Mouse (Mus musculus): ENCODE results near the gene Mme.

Mme gene

DNA sequence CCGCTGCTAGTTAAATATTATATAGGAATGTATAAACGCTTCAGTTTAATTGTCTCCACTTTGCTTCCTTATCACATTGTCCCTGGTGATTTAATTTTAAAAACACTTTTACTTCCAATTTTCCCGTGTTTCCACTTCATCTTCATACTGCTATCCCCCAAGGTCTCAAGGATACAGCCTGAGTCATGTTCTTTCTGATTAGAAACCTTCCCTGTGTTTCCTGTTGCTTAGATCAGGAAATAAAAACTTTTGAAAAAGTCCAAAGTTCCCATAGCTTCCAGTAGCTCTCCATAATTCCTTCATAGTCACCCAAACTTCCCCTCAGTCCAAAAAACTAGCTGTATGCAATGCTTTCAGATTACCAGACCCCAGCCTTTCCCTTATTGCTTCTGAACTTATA lies 109.4 kb downstream of the Mme start:
- no peak for DNase-seq (ENCODE audit: low read depth, low spot score)

DNA sequence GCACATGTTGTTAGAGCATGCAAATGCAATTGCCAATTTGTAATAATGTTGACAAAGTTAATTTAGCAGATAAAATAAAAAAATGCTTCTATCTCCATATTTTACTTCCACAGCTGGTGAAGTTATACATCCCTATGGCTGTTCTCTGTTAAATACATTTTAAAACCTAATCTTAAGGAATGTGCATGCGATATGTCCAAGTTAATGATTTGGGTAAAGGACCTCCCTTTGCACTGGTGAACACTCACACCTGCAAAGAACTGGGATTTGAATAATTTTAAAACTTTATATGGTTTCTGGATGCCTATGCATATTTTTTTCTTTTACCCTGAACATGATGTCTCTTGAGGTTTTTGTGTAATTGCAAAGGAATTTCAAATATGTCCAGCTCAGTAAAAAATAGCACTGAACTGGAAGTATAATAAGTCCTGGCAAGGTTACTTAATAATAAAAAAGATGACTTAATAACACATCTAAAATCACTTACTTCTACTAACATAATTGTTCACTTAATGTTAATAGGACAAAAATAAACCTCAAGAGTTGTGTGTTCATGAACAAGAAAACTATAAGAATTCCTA lies 110.4 kb downstream of the Mme start:
- no peak for DNase-seq (ENCODE audit: low read depth, low spot score)

DNA sequence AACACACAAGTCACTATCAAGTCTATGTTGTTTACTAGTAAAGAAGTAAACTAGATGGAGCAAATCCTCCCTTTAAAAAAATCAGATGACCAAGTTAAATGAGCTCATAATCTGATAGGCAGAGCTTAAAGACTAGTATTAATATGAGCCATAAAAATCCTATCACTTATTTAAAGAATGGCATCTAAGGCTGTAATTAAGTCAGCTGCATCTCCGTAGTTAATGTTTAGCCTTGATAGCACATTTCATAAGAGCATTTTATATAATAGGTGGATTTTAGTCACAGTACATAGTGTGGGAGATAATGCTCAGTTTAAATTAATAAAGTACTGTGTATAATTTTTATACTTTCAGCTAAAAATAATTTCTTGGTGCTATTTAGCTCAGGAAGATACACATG lies 118.2 kb downstream of the Mme start:
- no peak for DNase-seq (ENCODE audit: low read depth, low spot score)

DNA sequence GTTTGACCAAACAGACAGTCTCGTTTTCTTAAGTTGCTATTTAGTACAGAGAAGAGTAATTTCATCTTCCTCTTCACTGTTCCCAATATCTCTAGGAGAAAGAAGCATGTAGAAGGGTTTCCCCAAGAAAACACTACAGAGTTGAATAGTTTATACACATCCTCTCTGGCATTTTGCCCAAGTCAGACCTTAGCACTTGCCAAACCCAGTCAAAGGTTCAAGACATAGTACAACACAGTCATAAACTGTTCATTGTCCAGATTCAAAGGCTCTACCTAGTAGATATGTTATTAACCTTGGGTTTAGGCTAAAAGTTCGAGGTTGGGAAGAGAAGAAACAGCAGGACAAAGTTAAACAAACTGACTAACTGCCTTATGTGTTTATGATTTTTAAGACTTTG lies 143.7 kb downstream of the Mme start:
- DNase-seq (ENCODE audit: low read depth, low spot score) = no peak

DNA sequence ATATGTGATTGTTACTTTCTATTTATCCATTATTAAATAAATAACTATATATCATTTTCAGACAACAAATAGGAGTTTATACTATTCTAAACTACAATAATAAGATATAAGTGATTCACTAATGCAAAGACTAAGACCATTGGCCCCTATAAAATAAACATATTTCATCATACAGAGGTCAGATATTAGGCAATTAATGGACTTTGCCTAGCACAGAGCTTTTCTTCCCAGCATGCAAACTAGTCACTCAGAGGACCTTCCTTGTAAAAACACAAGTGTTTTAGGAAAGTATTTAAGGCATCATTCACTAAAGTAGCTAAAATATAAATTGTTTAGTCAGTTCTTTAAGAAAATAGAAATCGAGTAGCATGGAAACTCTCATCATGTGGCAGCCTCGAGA lies 149.4 kb downstream of the Mme start:
- DNase-seq (ENCODE audit: low read depth, low spot score) = no peak

DNA sequence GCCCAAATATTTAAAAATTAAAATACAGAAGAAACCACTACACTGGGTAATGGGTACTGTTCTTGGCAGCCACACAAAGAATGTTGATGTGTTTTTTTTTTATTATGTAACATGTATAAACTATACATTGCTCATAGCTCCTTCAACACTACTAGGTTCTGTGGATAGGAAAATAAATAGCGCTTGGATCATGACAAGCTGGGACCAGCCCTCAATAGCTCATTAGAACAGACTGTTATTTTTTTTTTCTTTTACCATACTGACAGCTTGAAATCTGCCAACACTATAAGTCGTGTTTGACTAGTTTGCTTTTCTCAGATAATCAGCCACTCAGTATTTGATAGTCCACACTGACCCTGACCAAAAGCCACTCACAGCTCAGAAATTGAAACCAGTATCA lies 150.0 kb downstream of the Mme start:
- DNase-seq (ENCODE audit: low read depth, low spot score) = no peak

DNA sequence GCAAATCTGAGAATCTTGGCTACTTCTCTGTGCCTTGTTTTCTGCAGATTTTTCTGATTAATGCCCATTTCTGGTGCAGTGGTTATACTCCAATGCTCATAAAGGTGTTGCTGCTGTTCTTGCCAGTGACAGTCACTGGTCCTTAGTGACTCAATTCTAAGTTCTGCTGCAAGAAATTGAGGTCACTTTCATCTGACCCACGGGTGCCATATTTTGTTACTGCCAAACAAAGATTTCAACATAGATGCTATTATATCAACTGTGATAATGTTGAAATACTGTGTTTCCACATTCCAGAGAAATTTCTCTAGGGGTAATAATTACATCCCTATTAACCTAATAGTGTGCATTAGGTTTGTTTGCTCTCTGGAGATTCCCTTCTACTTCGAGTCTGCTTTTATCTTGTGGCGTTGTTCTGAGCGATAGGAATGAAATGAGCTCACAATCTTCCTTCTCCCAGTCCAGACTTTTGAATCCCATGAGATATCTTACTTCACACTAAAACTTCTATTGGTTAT lies 153.1 kb downstream of the Mme start:
- no peak for DNase-seq (ENCODE audit: low read depth, low spot score)

DNA sequence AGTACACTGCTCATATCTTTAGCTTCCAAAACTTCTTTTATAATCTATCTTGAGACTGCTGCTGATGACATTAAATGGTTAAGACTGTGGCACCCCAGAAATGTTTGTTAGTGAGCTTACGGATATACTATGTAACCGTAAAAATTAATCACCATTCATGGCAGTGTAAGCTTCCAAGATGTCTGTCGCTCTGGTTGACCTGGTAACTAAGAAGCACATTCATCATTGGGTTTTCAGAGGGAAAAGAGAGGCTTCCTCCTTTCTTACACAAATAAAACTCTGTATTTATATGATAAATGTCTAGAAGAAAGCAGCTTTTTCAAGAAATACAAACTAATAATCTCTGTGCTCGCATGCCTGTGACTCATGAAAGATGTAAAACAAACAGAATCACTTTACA lies 156.8 kb downstream of the Mme start:
- no peak for DNase-seq (ENCODE audit: low read depth, low spot score)

DNA sequence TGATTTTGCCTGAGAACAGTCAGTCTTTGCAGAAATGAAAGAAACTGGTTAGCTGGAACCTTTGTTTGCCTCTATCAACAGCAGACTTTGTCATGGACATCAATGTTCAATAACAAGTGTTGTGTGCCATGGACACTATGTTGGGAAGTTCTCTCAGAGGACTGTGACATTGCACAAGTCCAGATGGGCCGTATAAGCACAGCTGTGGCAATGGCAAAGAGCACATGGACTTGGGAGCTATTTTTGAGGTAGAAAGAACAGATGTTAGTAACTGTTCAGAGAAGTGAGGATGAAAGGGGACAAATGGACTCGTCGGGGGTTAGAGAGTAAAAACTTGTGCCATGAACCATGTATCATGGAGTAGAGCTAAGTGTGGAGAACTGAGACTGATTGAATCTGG lies 165.1 kb downstream of the Mme start:
- DNase-seq (ENCODE audit: low read depth, low spot score) = no peak

DNA sequence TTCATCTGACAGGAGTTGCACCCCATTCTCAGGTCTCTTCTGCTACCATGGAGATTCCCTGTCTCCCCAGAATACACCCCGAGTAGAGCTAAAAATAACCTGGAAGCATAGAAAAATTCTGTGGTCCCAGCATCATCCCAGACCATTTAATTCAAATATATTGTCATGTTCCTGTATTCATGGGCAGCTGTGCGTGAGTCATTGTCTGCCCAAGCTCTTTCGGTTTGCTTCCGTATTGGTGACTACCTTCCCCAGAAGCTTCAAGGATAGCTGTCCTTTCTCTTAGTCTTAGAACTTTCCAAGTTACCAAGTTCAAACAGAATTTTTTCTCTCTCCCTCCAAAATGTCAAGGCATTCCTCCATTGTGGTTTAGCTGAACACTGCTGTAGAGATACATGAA lies 169.7 kb downstream of the Mme start:
- DNase-seq (ENCODE audit: low read depth, low spot score) = no peak

DNA sequence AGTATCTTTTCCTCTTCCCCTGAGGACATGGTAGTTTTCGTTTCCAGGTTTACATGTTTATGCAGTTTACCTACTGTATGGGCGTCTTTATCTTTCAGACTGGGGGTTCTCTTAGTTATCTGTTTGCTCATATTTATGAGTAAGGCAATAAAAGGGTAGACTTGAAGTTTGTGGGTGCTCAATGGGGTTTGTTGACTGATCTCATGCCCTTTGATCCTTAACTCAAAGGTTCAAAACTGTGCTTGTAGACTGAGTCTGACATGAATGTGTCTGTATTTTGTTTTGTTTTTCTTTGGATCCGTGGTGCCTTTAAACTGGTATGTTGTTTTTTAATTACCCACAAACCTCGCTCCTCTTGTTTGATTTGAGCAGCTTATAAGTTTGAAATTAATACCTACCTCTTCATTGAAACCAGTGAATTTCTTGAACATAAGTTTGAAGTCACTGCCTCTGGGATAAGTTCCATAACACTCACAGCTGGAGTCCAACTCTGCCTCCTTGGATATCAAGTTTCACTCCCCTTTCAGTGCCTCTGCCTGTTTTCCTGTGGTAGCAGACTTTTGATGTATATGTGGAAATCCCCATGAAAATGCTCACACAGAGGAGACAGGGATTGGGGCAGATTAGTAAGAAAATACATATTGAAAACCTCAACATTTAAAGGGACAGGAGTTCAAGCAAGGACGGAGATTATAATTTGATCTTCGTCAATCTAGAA lies 171.0 kb downstream of the Mme start:
- DNase-seq (ENCODE audit: low read depth, low spot score) = no peak

DNA sequence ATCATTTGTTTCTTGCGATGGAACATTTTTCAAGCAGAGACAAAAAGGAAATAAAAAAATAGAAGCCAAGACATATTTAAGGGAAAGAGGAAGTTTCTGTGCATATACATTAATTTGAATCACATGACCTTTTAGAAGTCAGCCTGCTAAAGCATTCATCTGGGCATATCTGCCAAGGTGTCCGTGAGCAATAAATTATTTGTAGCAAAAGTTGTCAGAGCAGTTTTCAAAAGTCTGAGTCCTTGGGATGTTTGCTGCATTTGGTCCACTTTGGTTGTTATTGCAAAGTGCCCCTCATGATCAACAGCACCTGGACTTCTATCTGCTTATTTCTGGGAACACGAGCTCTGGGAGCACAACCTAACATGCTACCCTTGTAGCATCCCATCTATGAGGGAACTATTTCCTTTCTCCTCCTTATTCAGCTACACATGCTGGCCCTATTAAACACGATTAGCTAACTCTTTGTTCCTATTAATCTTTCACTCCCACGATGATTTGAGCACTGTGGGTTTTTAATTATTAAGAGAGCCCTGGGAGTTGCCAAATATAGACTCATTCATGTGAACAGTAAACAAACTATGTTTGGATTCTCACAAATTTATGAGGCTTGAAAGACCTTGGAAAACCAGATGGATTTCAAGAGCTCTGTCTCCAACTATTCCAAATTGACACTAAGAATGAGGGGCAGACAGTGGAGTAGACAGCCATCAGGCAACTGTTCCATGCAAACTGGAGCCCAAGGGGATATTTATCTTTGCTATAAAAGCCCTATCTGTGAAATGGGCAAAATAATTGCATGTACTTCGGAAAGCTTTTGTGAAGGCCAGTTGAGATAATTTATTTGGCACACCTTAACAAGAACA lies 171.9 kb downstream of the Mme start:
- DNase-seq (ENCODE audit: low read depth, low spot score) = no peak

DNA sequence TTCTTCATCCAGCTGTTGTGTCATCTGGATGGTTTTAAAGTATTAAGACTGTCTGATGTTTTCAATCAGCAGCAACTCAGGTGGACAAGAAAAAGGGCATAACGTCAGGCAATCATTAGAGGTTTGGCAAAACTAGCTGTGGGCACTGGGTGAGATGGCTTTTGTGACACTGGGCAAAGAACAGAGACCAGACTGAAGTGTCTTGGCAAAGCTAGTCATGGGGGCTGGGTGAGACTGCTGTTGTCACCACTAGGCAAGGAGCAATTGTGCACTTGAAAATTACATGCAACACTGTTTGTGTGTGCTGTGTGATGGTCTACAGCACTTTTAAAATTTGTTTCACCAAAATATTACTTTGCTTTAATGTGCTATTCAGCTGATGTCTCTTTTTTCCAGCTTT lies 175.9 kb downstream of the Mme start:
- no peak for DNase-seq (ENCODE audit: low read depth, low spot score)

DNA sequence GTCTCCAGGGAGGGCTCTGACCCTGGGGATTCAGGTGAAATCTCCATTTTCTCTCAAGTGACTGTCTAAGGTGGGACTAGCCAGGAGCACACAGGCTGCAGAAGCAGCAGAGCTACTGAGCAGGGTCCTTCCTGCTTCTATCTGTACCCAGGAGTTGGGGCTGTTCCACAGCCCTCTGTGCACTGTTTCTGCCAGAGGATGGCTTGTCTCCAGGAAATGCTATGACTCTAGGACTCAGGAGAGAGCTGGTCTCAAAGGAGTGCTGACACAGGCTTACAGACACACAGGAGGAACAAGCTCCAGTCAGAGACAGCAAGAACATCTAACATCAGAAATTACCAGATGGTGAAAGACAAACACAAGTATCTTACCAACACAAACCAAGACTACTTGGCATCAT lies 176.4 kb downstream of the Mme start:
- no peak for DNase-seq (ENCODE audit: low read depth, low spot score)

DNA sequence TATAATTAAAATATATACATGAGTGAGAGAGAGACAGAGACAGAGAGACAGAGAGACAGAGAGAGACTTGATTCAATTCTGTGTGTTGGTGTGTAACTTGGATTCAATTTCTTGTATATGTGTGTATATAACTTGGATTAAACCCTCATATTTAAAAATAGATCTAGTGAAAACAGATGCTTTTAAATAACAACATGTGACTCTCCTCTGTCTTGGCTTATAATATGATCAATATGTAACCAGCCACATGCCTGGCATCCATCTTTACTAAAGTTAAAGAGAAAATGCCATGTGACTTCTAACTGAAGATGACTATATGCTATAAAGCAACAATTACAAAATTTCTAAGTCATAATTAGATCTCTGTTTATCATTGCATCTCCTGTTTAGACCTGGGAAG lies 182.2 kb downstream of the Mme start:
- no peak for DNase-seq (ENCODE audit: low read depth, low spot score)

Measured in WW6 (cell line).